Comparison of ENCODE assay signal across 11 mouse cellular contexts in genomic region chr11:98839402-98839801, GRCm38 (mm10). TPM values are rescaled to one million over a fixed set of nuclear protein-coding genes. Genes with fewer than 3 reads are reported as not detected.
DNase-seq lines count a peak whose midpoint lies in the region; ATAC-seq and TF ChIP-seq lines count a peak whose summit lies in the region.
"Had no signal": no experiment of that assay in that cellular context is flagged by ENCODE, and none has a peak within 500 bp of the region (broad histone marks: within the 10 kb centered on the region; RNA-seq: fewer than 3 reads in every experiment).

No protein-coding gene starts in this region.

- no peaks in the 10 kb centered on the region for H3K9me3 ChIP-seq in embryonic facial prominence, embryonic 15.5 days (replicated peaks)
- H3K9me3 ChIP-seq in intestine, embryonic 15.5 days = no peaks in the 10 kb centered on the region
- H3K9me3 ChIP-seq: G1E; midbrain, embryonic 13.5 days had no signal

- no peak overlapping the region for H3K27ac ChIP-seq in left cerebral cortex, adult 2 months
- no peak overlapping the region; the same call in 1 of the 2 replicates for H3K27ac ChIP-seq in embryonic facial prominence, embryonic 15.5 days (replicated peaks)
- no peak overlapping the region for H3K27ac ChIP-seq in intestine, embryonic 15.5 days
- peak overlapping the region; percentile 43; the same call in 1 of the 2 replicates for H3K27ac ChIP-seq in small intestine, adult 2 months (ENCODE audit: insufficient read depth, low read depth, low read length)
- H3K27ac ChIP-seq: midbrain, embryonic 13.5 days had no signal

- H3K36me3 ChIP-seq in embryonic facial prominence, embryonic 15.5 days = peaks cover 5% of the 10 kb centered on the region; the same call in 1 of the 2 replicates
- H3K36me3 ChIP-seq in intestine, embryonic 15.5 days = no peaks in the 10 kb centered on the region
- H3K36me3 ChIP-seq in small intestine, adult 2 months (ENCODE audit: control insufficient read depth, insufficient read depth, low read length) = 0 out of 2 replicates have a peak, but pooled peaks cover 2% of the 10 kb centered on the region

- DNase-seq in left cerebral cortex, adult 2 months (ENCODE audit: extremely low spot score in 1 of 2, low spot score in 2 of 2) = no peak
- no peak for DNase-seq in left cerebral cortex, postnatal 4 days
- DNase-seq in c-Kit-positive CD71-positive TER-119-positive erythroid progenitor cells, embryonic 14.5 days (ENCODE audit: low spot score) = no peak
- DNase-seq: retina, postnatal 1 day had no signal

- peaks cover 9% of the 10 kb centered on the region; the same call in 1 of the 2 replicates for H3K27me3 ChIP-seq in embryonic facial prominence, embryonic 15.5 days
- peaks cover 12% of the 10 kb centered on the region; the same call in 1 of the 2 replicates for H3K27me3 ChIP-seq in intestine, embryonic 15.5 days (replicated peaks)
- H3K27me3 ChIP-seq in small intestine, adult 2 months (ENCODE audit: control insufficient read depth, insufficient read depth, low read length) = 0 out of 2 replicates have a peak, but pooled peaks cover 4% of the 10 kb centered on the region

- intact Hi-C loops in left cerebral cortex, adult 2 months (cut with DNase I) = loop anchor here (5.0 kb wide), 1 partner anchor 42 kb away; the partner anchor contains the start of gene Msl1
- intact Hi-C loops in left cerebral cortex, postnatal 4 days (cut with DNase I) = no loop called here

- no peak for ATAC-seq in embryonic facial prominence, embryonic 15.5 days (ENCODE audit: insufficient number of reproducible peaks, low FRiP score, low TSS enrichment, low read depth)
- peak; percentile 63 for ATAC-seq in intestine, embryonic 15.5 days
- no peak for ATAC-seq in activated CD4-positive, CD25-positive, alpha-beta regulatory T cell, adult 4 months
- ATAC-seq: midbrain, embryonic 13.5 days had no signal

- TF ChIP-seq CTCF in left cerebral cortex, adult 2 months (IDR thresholded peaks at IDR 0.05) = no peak
- TF ChIP-seq CTCF in small intestine, adult 2 months (IDR thresholded peaks at IDR 0.05; ENCODE audit: extremely low read depth, insufficient read length, insufficient replicate concordance, low read depth, low read length) = no peak

- WGBS in embryonic facial prominence, embryonic 15.5 days = 29% methylated on average over 6 of the region's 6 CpGs
- 36% methylated on average over 6 of the region's 6 CpGs for WGBS in intestine, embryonic 15.5 days
- WGBS in small intestine, adult 2 months = 19% methylated on average over 6 of the region's 6 CpGs

- no peak overlapping the region for H3K9ac ChIP-seq in embryonic facial prominence, embryonic 15.5 days
- H3K9ac ChIP-seq in intestine, embryonic 15.5 days = no peak overlapping the region
- H3K9ac ChIP-seq: midbrain, embryonic 13.5 days had no signal

- H3K4me1 ChIP-seq in embryonic facial prominence, embryonic 15.5 days = peaks cover 43% of the 10 kb centered on the region
- H3K4me1 ChIP-seq in intestine, embryonic 15.5 days (replicated peaks) = peaks cover 27% of the 10 kb centered on the region
- peaks cover 20% of the 10 kb centered on the region for H3K4me1 ChIP-seq in small intestine, adult 2 months (ENCODE audit: control insufficient read depth, insufficient read depth, insufficient read length, low read length)

- TF ChIP-seq POLR2A in small intestine, adult 2 months (IDR thresholded peaks at IDR 0.05; ENCODE audit: low read depth, low read length) = no peak; the same call in 1 of the 2 replicates

- H3K4me3 ChIP-seq in left cerebral cortex, adult 2 months = peak overlapping the region; percentile 88
- H3K4me3 ChIP-seq in embryonic facial prominence, embryonic 15.5 days (replicated peaks) = no peak overlapping the region
- no peak overlapping the region for H3K4me3 ChIP-seq in intestine, embryonic 15.5 days (replicated peaks)
- peak overlapping the region; percentile 22 for H3K4me3 ChIP-seq in small intestine, adult 2 months (ENCODE audit: low read depth, low read length)
- H3K4me3 ChIP-seq: erythroblast, embryonic 14.5 days; midbrain, embryonic 13.5 days had no signal

- peak overlapping the region; percentile 97 for H3K4me2 ChIP-seq in embryonic facial prominence, embryonic 15.5 days (replicated peaks)
- peak overlapping the region; percentile 24; the same call in 1 of the 2 replicates for H3K4me2 ChIP-seq in intestine, embryonic 15.5 days (replicated peaks)
- H3K4me2 ChIP-seq: midbrain, embryonic 13.5 days had no signal

RNA-seq across cellular contexts. Expression of gene Rapgefl1, which starts 2.8 kb away (rescaled TPM):
- 100 to 1,000 TPM; 144 to 153 TPM for total RNA-seq in left cerebral cortex, adult 2 months (2021)
- total RNA-seq in left cerebral cortex, postnatal 4 days (2021) = 10 to 100 TPM; 87.3 to 91.8 TPM
- polyA plus RNA-seq in embryonic facial prominence, embryonic 15.5 days (2015; fragmentation: Nextera tagmentation; extraction: Ambion mirVana) = 13.0 and 13.9 TPM in 2 replicates
- 1.1 and 1.2 TPM in 2 replicates for polyA plus RNA-seq in intestine, embryonic 15.5 days (2015; fragmentation: Nextera tagmentation; extraction: Ambion mirVana)
- polyA plus RNA-seq in small intestine, adult 2 months (2012; rRNA removed) = 11.4 and 47.6 TPM in 2 replicates
- polyA plus RNA-seq in activated CD4-positive, CD25-positive, alpha-beta regulatory T cell, adult 4 months (2017; shearing (Covaris generic)) = under 1 TPM in 1 of 2 experiments, not detected in 1; 0.15 TPM
- polyA plus RNA-seq: erythroblast, embryonic 14.5 days had no signal

RNA-seq across cellular contexts. Expression of gene Wipf2, which starts 24.0 kb away (rescaled TPM):
- total RNA-seq in left cerebral cortex, adult 2 months (2021) = 10 to 100 TPM; 72.7 to 73.9 TPM
- 10 to 100 TPM; 22.1 to 24.3 TPM for total RNA-seq in left cerebral cortex, postnatal 4 days (2021)
- polyA plus RNA-seq in embryonic facial prominence, embryonic 15.5 days (2015; fragmentation: Nextera tagmentation; extraction: Ambion mirVana) = 4.8 and 5.3 TPM in 2 replicates
- polyA plus RNA-seq in intestine, embryonic 15.5 days (2015; fragmentation: Nextera tagmentation; extraction: Ambion mirVana) = 3.7 and 4.2 TPM in 2 replicates
- 11.4 and 27.3 TPM in 2 replicates for polyA plus RNA-seq in small intestine, adult 2 months (2012; rRNA removed)
- 10 to 100 TPM; 10.9 to 12.3 TPM for polyA plus RNA-seq in activated CD4-positive, CD25-positive, alpha-beta regulatory T cell, adult 4 months (2017; shearing (Covaris generic))

RNA-seq across cellular contexts. Expression of gene Casc3, which starts 34.7 kb away (rescaled TPM):
- 10 to 100 TPM; 53.0 to 57.6 TPM for total RNA-seq in left cerebral cortex, adult 2 months (2021)
- 10 to 100 TPM; 61.0 to 67.1 TPM for total RNA-seq in left cerebral cortex, postnatal 4 days (2021)
- polyA plus RNA-seq in embryonic facial prominence, embryonic 15.5 days (2015; fragmentation: Nextera tagmentation; extraction: Ambion mirVana) = 37.0 and 42.2 TPM in 2 replicates
- polyA plus RNA-seq in intestine, embryonic 15.5 days (2015; fragmentation: Nextera tagmentation; extraction: Ambion mirVana) = 28.2 and 29.8 TPM in 2 replicates
- polyA plus RNA-seq in small intestine, adult 2 months (2012; rRNA removed) = 11.7 and 22.0 TPM in 2 replicates
- 10 to 100 TPM; 10.6 to 11.2 TPM for polyA plus RNA-seq in activated CD4-positive, CD25-positive, alpha-beta regulatory T cell, adult 4 months (2017; shearing (Covaris generic))

RNA-seq across cellular contexts. Expression of gene Msl1, which starts 44.1 kb away (rescaled TPM):
- 100 to 1,000 TPM; 178 to 192 TPM for total RNA-seq in left cerebral cortex, adult 2 months (2021)
- 100 to 1,000 TPM; 163 to 166 TPM for total RNA-seq in left cerebral cortex, postnatal 4 days (2021)
- polyA plus RNA-seq in embryonic facial prominence, embryonic 15.5 days (2015; fragmentation: Nextera tagmentation; extraction: Ambion mirVana) = 28.7 and 30.4 TPM in 2 replicates
- 18.9 and 19.7 TPM in 2 replicates for polyA plus RNA-seq in intestine, embryonic 15.5 days (2015; fragmentation: Nextera tagmentation; extraction: Ambion mirVana)
- polyA plus RNA-seq in small intestine, adult 2 months (2012; rRNA removed) = 19.8 and 38.5 TPM in 2 replicates
- polyA plus RNA-seq in activated CD4-positive, CD25-positive, alpha-beta regulatory T cell, adult 4 months (2017; shearing (Covaris generic)) = 10 to 100 TPM; 19.9 to 22.0 TPM

Comparison
In these comparisons a context has a peak if more than half of its experiments do, and no peak if none do; other contexts are left out.
1. H3K4me3 ChIP-seq: peak in left cerebral cortex, adult 2 months (single experiment) and small intestine, adult 2 months (single experiment); none in embryonic facial prominence, embryonic 15.5 days (single experiment) and intestine, embryonic 15.5 days (single experiment).